ENCODE assay signal across 8 mouse cellular contexts in the genomic region with DNA sequence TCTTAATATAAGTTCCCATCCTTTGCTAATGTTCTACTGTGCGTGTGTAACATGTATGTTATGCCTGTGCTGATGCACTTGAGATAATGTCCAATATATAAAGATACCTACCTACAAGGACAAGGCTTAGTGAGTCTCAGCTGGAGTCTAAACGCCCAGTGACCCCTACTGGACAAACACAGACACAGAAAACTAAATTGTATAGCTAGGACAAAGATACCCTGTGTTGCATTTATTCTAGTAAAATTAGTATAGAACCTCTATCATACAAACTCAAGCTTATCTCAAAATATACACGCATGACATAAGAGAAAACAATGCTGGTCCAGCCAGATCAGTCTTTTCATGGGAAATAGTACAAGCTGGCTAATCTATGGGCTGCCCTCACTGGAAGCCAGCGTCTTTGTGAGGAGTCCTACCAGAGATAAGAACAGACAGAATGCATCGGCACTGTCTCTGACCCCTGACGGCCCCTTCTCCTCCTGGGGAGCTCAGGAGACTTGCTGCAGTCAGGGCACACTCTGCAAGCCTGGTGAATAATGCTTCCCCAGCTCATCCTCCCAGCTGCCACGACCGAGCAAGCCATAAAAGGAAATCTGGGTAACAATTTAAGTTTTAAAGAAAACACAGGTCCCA.
DNase-seq lines count a peak whose midpoint lies in the region; ATAC-seq and TF ChIP-seq lines count a peak whose summit lies in the region.

No protein-coding gene starts in this region.

- no peak for TF ChIP-seq POLR2A in heart, adult 2 months (IDR thresholded peaks at IDR 0.05; ENCODE audit: insufficient read depth, low read depth, low read length)

- ATAC-seq in liver, embryonic 14.5 days (ENCODE audit: insufficient read depth) = peak; percentile 81
- no peak for ATAC-seq in stomach, embryonic 15.5 days (ENCODE audit: insufficient read depth, low FRiP score, low read depth)

- peaks cover 1% of the 10 kb centered on the region; the same call in 1 of the 2 replicates for H3K79me2 ChIP-seq in heart, adult 2 months (replicated peaks; ENCODE audit: control insufficient read depth, insufficient read depth, low read length)

- H3K27me3 ChIP-seq in heart, adult 2 months (ENCODE audit: control insufficient read depth, insufficient read depth, low read length) = no peaks in the 10 kb centered on the region
- H3K27me3 ChIP-seq in heart, embryonic 10.5 days (ENCODE audit: insufficient read depth, poor library complexity, severe bottlenecking) = no peaks in the 10 kb centered on the region
- H3K27me3 ChIP-seq in liver, embryonic 14.5 days (ENCODE audit: control insufficient read depth, insufficient read depth, low read length) = no peaks in the 10 kb centered on the region
- no peaks in the 10 kb centered on the region for H3K27me3 ChIP-seq in stomach, embryonic 15.5 days (replicated peaks)

- TF ChIP-seq CTCF in heart, adult 2 months (IDR thresholded peaks at IDR 0.05) = peak; percentile 85
- peak; percentile 49; the same call in 1 of the 2 replicates for TF ChIP-seq CTCF in liver, embryonic 14.5 days (IDR thresholded peaks at IDR 0.05; ENCODE audit: low read depth)

- H3K9ac ChIP-seq in heart, adult 2 months (ENCODE audit: low read depth, low read length) = no peak overlapping the region
- H3K9ac ChIP-seq in liver, embryonic 14.5 days (replicated peaks) = no peak overlapping the region
- no peak overlapping the region for H3K9ac ChIP-seq in stomach, embryonic 15.5 days

- peaks cover 8% of the 10 kb centered on the region for H3K4me1 ChIP-seq in heart, adult 2 months (ENCODE audit: control insufficient read depth, insufficient read depth, low read length)
- peaks cover 21% of the 10 kb centered on the region for H3K4me1 ChIP-seq in heart, embryonic 10.5 days
- H3K4me1 ChIP-seq in liver, embryonic 14.5 days (replicated peaks; ENCODE audit: control insufficient read depth in 2 of 2, insufficient read depth in 2 of 2, low read length in 1 of 2) = peaks cover 3 to 8% of the 10 kb centered on the region in 2 experiments; a peak in 2 of 4 replicates
- H3K4me1 ChIP-seq in stomach, embryonic 15.5 days = peaks cover 8% of the 10 kb centered on the region

- no peak for TF ChIP-seq EP300 in heart, adult 2 months (IDR thresholded peaks at IDR 0.05; ENCODE audit: insufficient read depth, low read depth, low read length)
- TF ChIP-seq EP300 in liver, embryonic 14.5 days (IDR thresholded peaks at IDR 0.05; ENCODE audit: low read depth) = 0 out of 2 replicates have a peak, but pooled peaks have one; percentile 28

- H3K4me2 ChIP-seq in liver, embryonic 14.5 days (ENCODE audit: low read depth) = no peak overlapping the region
- H3K4me2 ChIP-seq in stomach, embryonic 15.5 days = no peak overlapping the region

- no peak for DNase-seq in heart, adult 2 months
- DNase-seq in heart, postnatal 25 days (ENCODE audit: low spot score) = no peak
- DNase-seq in MN1 (ENCODE audit: low spot score) = peak; percentile 27
- no peak for DNase-seq in heart, embryonic 10.5 days (ENCODE audit: low spot score)
- DNase-seq in liver, embryonic 14.5 days (ENCODE audit: low read depth in 3 of 3, low spot score in 3 of 3) = no peak
- no peak for DNase-seq in testis, postnatal 14 days (ENCODE audit: low spot score)
- no peak for DNase-seq in adrenal gland, adult 8-10 months

- WGBS in heart, adult 2 months = 35% methylated on average over 8 of the region's 8 CpGs
- WGBS in heart, embryonic 10.5 days = 20% methylated on average over 8 of the region's 8 CpGs
- WGBS in liver, embryonic 14.5 days (ENCODE audit: insufficient replicate concordance) = 24% methylated on average over 8 of the region's 8 CpGs
- WGBS in stomach, embryonic 15.5 days = 36% methylated on average over 8 of the region's 8 CpGs

- H3K9me3 ChIP-seq in heart, embryonic 10.5 days = no peaks in the 10 kb centered on the region
- H3K9me3 ChIP-seq in liver, embryonic 14.5 days (ENCODE audit: control insufficient read depth, low read length) = no peaks in the 10 kb centered on the region
- H3K9me3 ChIP-seq in stomach, embryonic 15.5 days = no peaks in the 10 kb centered on the region

- H3K36me3 ChIP-seq in heart, adult 2 months (ENCODE audit: control insufficient read depth, insufficient read depth, low read length) = no peaks in the 10 kb centered on the region; the same call in 1 of the 2 replicates
- no peaks in the 10 kb centered on the region for H3K36me3 ChIP-seq in heart, embryonic 10.5 days
- no peaks in the 10 kb centered on the region for H3K36me3 ChIP-seq in liver, embryonic 14.5 days (replicated peaks; ENCODE audit: control insufficient read depth, insufficient read depth, low read depth)
- no peaks in the 10 kb centered on the region for H3K36me3 ChIP-seq in stomach, embryonic 15.5 days

- intact Hi-C loops in heart, adult 2 months (cut with DNase I) = loop anchor here (1.0 to 10.0 kb wide), 2 partner anchors 49 to 311 kb away; no protein-coding TSS in a partner anchor
- intact Hi-C loops in heart, postnatal 25 days (cut with DNase I) = loop anchor here (1.0 kb wide), 1 partner anchor 49 kb away; no protein-coding TSS in a partner anchor

- H3K4me3 ChIP-seq in heart, adult 2 months = no peak overlapping the region
- no peak overlapping the region for H3K4me3 ChIP-seq in heart, embryonic 10.5 days
- no peak overlapping the region for H3K4me3 ChIP-seq in liver, embryonic 14.5 days (ENCODE audit: insufficient read depth in 1 of 2, low read depth in 2 of 2, low read length in 2 of 2)
- H3K4me3 ChIP-seq in stomach, embryonic 15.5 days (replicated peaks) = no peak overlapping the region

- H3K27ac ChIP-seq in heart, adult 2 months = no peak overlapping the region
- H3K27ac ChIP-seq in heart, embryonic 10.5 days = peak overlapping the region; percentile 57; the same call in 1 of the 2 replicates
- H3K27ac ChIP-seq in liver, embryonic 14.5 days = no peak overlapping the region
- 0 out of 2 replicates have a peak overlapping the region, but pooled peaks have one; percentile 6 for H3K27ac ChIP-seq in stomach, embryonic 15.5 days

Comparison
In these comparisons a context has a peak if more than half of its experiments do, and no peak if none do; other contexts are left out.
1. H3K27ac ChIP-seq: peak in heart, embryonic 10.5 days (single experiment) and stomach, embryonic 15.5 days (single experiment); none in heart, adult 2 months (single experiment) and liver, embryonic 14.5 days (single experiment).